Mouse (Mus musculus) retina, adult 2 months (tissue): ENCODE measurements around the gene Arhgap27.

Source experiments
- DNase-seq: peaks from one replicate; pipeline ENCODE4 v3.0.0-alpha.2; 2012; ENCODE audit warnings: low read depth, low spot score

The Arhgap27 gene

GRCm38 (mm10) chr11:103356032-103356571 lies 7.4 kb downstream of the Arhgap27 start:
- no peak for DNase-seq

- no peak for DNase-seq
Observed at GRCm38 (mm10) chr11:103355251-103355650, 8.2 kb downstream of the Arhgap27 start.

- DNase-seq: no peak
Observed at GRCm38 (mm10) chr11:103354033-103354432, 9.5 kb downstream of the Arhgap27 start.

GRCm38 (mm10) chr11:103352239-103352814 lies 11.2 kb downstream of the Arhgap27 start:
- DNase-seq: no peak

- DNase-seq: no peak
Observed at GRCm38 (mm10) chr11:103350711-103351315, 12.7 kb downstream of the Arhgap27 start.

- DNase-seq: no peak
Observed at GRCm38 (mm10) chr11:103349699-103350098, 13.8 kb downstream of the Arhgap27 start.

GRCm38 (mm10) chr11:103346657-103347056 lies 16.8 kb downstream of the Arhgap27 start:
- DNase-seq: no peak

GRCm38 (mm10) chr11:103346236-103346635 lies 17.3 kb downstream of the Arhgap27 start:
- no peak for DNase-seq

- no peak for DNase-seq
Observed at GRCm38 (mm10) chr11:103345408-103346091, 17.9 kb downstream of the Arhgap27 start.

- no peak for DNase-seq
Observed at GRCm38 (mm10) chr11:103344494-103345332, 18.8 kb downstream of the Arhgap27 start.

GRCm38 (mm10) chr11:103343881-103344280 lies 19.6 kb downstream of the Arhgap27 start:
- DNase-seq: no peak

- DNase-seq: no peak
Observed at GRCm38 (mm10) chr11:103343063-103343462, 20.4 kb downstream of the Arhgap27 start.

GRCm38 (mm10) chr11:103340677-103341076 lies 22.8 kb downstream of the Arhgap27 start:
- DNase-seq: no peak

- DNase-seq: no peak
Observed at GRCm38 (mm10) chr11:103340130-103340529, 23.4 kb downstream of the Arhgap27 start.

- no peak for DNase-seq
Observed at GRCm38 (mm10) chr11:103339414-103340119, 23.9 kb downstream of the Arhgap27 start.

GRCm38 (mm10) chr11:103338671-103339070 lies 24.8 kb downstream of the Arhgap27 start:
- DNase-seq: no peak

- no peak for DNase-seq
Observed at GRCm38 (mm10) chr11:103338119-103338518, 25.4 kb downstream of the Arhgap27 start.

- no peak for DNase-seq
Observed at GRCm38 (mm10) chr11:103337180-103337579, 26.3 kb downstream of the Arhgap27 start.

- DNase-seq: no peak
Observed at GRCm38 (mm10) chr11:103335561-103335960, 27.9 kb downstream of the Arhgap27 start.

GRCm38 (mm10) chr11:103334925-103335324 lies 28.6 kb downstream of the Arhgap27 start:
- DNase-seq: no peak
